Mouse (Mus musculus) spleen, adult 18-20 months (tissue): ENCODE measurements around the gene Gse1.

Experiments
- DNase-seq, 2 experiments: peaks; one replicate each; pipeline ENCODE4 v3.0.0; 2022; ENCODE audit warnings: mixed read lengths in 2 of 2

The Gse1 gene

DNA sequence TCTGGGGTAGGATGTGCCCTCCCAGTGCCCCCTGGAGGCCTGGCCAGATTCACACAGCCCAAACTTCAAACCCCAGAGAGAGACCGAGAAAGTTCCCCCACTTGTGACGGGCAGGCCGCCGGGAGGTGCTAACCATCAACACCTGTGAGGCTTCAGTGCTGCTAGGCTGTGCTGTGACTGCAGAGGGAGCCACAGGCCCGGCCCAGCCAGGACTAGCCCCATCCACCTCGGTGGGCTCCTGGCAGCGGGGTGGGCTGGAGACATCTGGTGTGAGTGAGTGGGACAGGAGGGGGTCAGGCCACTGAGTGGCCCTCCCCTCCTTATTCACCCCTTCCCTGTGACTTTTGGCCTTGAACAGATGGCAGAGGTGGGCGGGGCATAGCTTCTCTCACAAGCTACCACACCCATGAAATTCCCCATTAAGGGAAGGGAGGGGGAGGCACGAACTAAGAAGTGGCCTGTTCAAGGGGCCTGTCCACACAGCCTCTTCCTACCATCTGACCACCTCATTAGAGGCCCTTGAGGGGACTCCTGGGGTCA is 179.5 kb downstream of the Gse1 start:
- DNase-seq: peak; percentile 26 to 45

GRCm38 (mm10) chr8:120408241-120409215 is 180.3 kb downstream of the Gse1 start:
- DNase-seq: no peak

DNA sequence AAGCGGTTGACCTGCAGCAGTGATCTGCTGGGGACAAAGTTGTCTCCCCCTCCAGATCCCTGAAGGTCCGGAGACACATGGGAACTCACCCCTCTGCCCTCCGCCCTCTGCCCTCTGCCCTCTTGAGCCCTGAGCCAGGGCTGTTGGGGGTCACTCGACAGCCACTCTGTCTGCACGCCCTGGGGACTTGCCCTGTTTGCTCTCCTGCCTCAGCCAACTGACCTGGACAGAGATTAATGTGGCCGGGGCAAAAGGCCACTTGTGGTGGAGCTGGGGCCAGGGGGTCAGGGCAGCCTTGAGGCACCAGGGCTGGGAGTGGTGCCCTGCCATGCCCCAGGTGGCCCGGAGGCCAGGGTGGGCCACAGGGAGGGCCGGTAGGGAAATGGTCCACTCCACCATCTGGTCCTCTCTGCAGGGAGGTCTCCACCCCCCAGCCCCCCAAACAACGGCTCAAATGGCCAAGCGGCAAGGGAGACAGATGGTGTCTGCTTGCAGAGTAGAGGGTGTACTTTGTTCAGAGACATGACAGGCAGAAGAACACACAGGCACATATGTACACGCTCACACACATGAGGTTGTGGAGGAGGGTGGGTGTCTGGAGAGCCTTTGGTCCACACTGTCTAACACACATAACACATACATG is 181.2 kb downstream of the Gse1 start:
- DNase-seq: no peak

- DNase-seq: no peak
Measured at GRCm38 (mm10) chr8:120411059-120411458, 182.8 kb downstream of the Gse1 start.

DNA sequence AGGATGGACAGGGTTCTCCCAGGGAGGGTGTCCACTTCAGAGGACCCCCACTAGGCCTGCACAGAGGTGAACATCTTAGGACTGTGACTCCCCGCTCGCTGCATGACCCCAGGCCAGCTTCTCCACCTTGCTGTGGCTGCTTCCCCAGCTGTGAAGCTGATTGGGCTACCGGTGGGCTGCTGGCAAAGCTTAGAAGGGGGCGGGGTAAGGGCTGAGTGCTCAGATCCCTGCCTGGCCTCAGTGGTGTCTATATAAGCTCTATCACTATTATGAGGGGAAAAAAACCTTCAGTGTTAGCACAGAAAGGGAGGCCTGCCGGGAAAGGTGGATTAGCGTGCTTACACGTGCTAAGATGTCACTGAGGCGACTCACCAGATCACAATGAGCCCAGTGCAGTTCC is 183.6 kb downstream of the Gse1 start:
- DNase-seq: no peak

- no peak for DNase-seq
Measured at GRCm38 (mm10) chr8:120412357-120412756, 184.1 kb downstream of the Gse1 start.

GRCm38 (mm10) chr8:120412911-120413625 is 184.8 kb downstream of the Gse1 start:
- DNase-seq: no peak

DNA sequence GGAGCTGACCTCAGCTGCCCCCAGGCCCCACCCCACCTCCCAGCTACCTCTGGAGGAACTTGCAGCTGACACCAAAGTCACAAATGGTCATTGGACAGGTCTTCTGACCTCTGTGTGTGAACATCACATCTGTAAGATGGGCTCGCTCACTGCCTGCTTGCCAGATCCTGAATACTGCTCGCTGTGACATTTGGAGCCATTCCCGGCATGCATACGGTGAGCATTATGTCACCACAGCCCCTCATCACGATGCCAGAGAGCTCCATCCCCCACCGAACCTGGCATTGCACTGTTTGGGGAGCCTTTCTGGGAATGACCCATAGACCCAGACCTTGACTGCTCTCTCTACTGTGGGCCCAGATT is 185.4 kb downstream of the Gse1 start:
- no peak for DNase-seq

DNA sequence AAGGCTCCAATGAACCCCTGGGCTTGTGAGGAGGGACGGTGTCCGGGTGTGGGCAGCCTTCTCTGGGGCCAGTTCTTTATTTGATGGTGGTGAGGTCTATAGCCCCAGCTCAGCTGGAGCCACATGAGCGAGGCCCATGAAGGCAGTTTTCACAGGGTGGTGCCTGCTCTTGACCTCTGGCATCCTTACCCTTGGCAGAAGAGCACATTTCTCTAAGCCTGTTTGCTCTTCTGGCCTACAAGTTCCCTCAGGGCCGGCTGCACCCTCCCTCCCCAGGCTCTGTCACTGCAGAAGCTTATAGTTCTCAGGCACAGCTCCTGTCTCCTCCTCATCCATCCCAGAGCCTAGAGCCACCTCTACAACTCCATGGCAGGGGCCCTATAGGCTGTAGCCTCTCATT is 186.0 kb downstream of the Gse1 start:
- DNase-seq: no peak

DNA sequence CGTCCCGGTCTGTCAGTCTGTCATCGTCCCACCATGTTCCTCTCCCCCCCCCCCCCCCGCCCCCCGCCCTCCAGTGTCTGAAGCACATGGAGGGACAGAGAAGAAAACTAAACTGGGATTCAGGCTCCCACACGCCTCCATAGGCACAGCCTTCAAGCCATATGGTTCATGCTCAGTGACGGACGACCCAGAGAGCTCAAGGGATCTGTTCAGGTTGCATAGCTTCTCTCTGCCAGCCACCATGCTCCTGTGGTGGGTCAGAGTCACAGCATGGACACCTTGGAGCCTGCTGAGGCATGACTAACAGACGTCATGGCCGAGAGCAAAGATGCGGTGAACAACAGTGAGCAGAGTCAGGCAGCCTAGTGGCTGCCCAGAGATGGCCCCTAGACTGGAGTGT is 187.2 kb downstream of the Gse1 start:
- no peak for DNase-seq

DNA sequence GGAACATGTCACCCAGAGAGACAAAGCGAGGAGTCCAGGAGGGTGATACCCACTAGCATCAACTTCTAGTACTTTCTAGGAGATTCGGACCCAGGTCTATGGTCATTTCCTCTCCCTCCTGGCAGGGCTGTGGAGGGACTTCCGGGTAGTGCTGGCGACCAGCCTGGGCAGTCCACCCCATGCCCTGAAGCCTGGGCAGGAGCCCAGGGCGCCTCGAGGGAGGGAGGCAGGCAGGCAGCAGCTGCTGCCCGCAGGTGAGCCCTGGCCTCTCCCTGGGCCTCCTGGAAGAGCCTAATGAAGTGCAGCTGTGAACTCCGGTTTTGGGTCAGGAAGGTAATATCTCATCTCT is 187.9 kb downstream of the Gse1 start:
- DNase-seq: no peak

GRCm38 (mm10) chr8:120416522-120417394 is 188.5 kb downstream of the Gse1 start:
- DNase-seq: peak; percentile 26 to 54

GRCm38 (mm10) chr8:120418188-120418587 is 189.9 kb downstream of the Gse1 start:
- no peak for DNase-seq

- no peak for DNase-seq
Measured at GRCm38 (mm10) chr8:120419675-120420074, 191.4 kb downstream of the Gse1 start.

DNA sequence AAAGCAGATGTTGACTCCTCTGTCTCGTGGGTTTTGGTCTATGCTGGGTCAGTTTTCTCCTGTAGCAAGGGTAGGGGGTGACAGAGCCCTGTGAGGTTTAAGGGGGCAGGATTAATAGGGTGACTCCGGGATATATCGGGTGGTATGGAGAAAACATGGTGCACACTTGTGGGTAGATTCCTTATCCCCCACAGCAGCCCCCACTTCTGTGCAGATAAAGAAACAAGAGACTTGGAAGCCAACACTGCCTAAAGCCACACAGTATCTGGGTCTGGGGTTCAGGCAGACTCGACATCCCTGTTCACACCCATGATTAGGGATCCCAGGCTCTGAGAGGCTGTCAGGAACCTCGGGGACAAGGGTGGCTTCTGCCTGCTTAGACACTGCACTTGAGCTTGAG is 192.0 kb downstream of the Gse1 start:
- DNase-seq: no peak

DNA sequence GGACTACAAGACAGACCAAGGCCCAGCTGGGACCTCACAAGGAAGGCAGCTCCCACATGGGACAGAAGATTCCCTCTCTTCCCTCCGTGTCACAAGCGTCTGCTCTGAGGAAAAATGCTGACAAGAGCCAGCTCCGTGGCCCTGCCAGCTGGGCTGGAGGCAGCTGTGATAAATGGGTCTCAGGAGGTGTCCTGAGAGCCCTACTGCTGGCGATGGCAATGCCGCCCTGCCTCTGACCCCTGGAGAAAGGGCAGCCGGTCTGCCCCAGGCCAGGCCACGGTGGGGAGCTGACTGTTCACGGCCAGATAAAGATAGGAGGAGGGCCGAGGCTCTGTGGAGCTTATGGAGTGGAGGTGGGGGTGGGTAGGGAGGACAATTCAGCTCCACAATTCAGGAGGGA is 193.4 kb downstream of the Gse1 start:
- DNase-seq: no peak

DNA sequence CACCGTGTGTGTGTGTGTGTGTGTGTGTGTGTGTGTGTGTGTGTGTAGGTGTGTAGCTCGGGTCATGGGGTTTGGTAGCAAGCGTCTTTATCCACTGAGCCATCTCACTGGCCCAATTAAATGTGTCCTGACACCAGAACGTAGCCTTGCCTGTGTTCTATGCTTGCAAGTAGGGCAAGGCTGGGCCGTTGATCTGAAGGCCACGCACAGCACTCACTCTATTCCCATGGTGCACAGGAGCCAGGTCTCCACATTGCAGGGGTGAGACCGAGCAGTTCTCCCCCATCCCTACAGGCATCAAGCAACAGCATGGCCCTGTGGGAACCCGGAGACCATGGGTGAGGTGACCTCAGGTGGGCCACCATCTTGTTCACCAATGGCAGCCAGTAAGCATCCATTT is 194.0 kb downstream of the Gse1 start:
- no peak for DNase-seq

GRCm38 (mm10) chr8:120423576-120423975 is 195.3 kb downstream of the Gse1 start:
- no peak for DNase-seq

DNA sequence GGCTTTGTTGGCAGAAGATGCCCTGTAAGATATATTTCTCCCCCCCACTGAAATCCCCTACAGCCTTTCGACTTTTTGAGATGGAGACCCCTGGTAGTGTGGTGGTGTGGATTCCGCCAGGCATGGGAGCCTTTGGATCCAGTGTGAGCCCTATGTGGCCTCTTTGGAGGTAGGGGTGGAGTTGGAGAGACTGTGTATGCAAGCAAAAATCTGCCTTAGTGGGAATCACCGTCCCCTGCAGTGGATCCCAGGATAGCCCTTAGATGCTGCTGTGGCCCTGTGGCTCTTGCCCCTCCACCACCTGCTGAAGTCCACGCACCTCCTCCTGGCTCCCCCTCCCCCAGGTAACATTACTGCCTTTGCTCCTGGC is 196.6 kb downstream of the Gse1 start:
- no peak for DNase-seq

GRCm38 (mm10) chr8:120425199-120425941 is 197.1 kb downstream of the Gse1 start:
- DNase-seq: no peak

DNA sequence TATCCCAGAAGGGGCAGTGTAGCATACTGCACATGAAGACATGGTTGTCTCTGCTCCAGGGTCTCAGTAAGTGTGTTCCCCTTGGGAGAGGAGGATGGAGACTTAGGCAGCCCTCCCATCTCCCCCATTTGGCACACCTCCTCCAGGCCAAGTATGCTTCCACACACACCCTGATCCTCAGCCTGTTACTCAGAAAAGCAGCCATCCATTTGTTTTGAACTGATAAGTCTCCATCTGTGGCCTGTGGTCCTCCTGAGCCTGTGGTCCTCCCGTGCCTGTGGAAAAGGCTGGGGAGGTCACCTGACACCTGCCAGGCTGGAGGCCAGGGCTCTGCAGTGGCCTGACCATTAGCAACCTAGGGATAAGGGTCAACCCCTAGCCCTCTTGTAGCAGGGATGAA is 197.8 kb downstream of the Gse1 start:
- no peak for DNase-seq
